Mouse (Mus musculus): Measurements from ENCODE around the gene Cldn22. TPM values are rescaled to one million over a fixed set of nuclear protein-coding genes. Genes with fewer than 3 reads are reported as not detected.

Cldn22 gene
- polyA plus RNA-seq, 1 experiment from 2014 or later = not detected

- no peak overlapping the region for H3K4me3 ChIP-seq (ENCODE audit: low read depth, low read length)
- no peak overlapping the region for H3K27ac ChIP-seq (replicated peaks; ENCODE audit: low read depth, low read length)
- peaks cover 85% of the 10 kb centered on the region for H3K36me3 ChIP-seq (ENCODE audit: control insufficient read depth, insufficient read depth, low read length)
- H3K27me3 ChIP-seq (replicated peaks; ENCODE audit: control insufficient read depth, insufficient read depth, low read length) = no peaks in the 10 kb centered on the region
- no peaks in the 10 kb centered on the region for H3K4me1 ChIP-seq (ENCODE audit: control insufficient read depth, insufficient read depth, low read length)
- H3K9me3 ChIP-seq (ENCODE audit: control insufficient read depth, low read length) = no peaks in the 10 kb centered on the region
- H3K9ac ChIP-seq (ENCODE audit: low read depth, low read length) = no peak overlapping the region
- peak; percentile 23 for DNase-seq (ENCODE audit: low spot score)
- 85% methylated on average over 7 of the region's 7 CpGs for WGBS
- H3K4me2 ChIP-seq (ENCODE audit: low read depth, low read length) = no peak overlapping the region
- no peak for ATAC-seq (ENCODE audit: low read depth)
These were observed 18.8 kb downstream of the Cldn22 start for GRCm38 (mm10) chr8:47843063-47843462.

- ATAC-seq (ENCODE audit: low read depth) (no peak), DNase-seq (ENCODE audit: low spot score) (no peak)
- 95% methylated on average over 10 of the region's 10 CpGs for WGBS
These were observed 19.4 kb downstream of the Cldn22 start for GRCm38 (mm10) chr8:47843651-47844050.

GRCm38 (mm10) chr8:47845956-47846355 lies 21.7 kb downstream of the Cldn22 start:
- no peak for ATAC-seq (ENCODE audit: low read depth)
- no peak for DNase-seq (ENCODE audit: low spot score)
- Histone ChIP-seq H3K9ac (ENCODE audit: low read depth, low read length) (no peak overlapping the region), H3K4me3 (ENCODE audit: low read depth, low read length) (no peak overlapping the region), H3K27me3 (replicated peaks; ENCODE audit: control insufficient read depth, insufficient read depth, low read length) (no peaks in the 10 kb centered on the region), H3K36me3 (ENCODE audit: control insufficient read depth, insufficient read depth, low read length) (peaks cover 88% of the 10 kb centered on the region), H3K9me3 (ENCODE audit: control insufficient read depth, low read length) (no peaks in the 10 kb centered on the region), H3K4me2 (ENCODE audit: low read depth, low read length) (no peak overlapping the region), H3K27ac (replicated peaks; ENCODE audit: low read depth, low read length) (no peak overlapping the region), H3K4me1 (ENCODE audit: control insufficient read depth, insufficient read depth, low read length) (no peaks in the 10 kb centered on the region)
- WGBS = 85% methylated on average over 13 of the region's 13 CpGs

More at GRCm38 (mm10) chr8:47843651-47844050, 19.4 kb downstream of the Cldn22 start:
- H3K27me3 ChIP-seq (replicated peaks; ENCODE audit: control insufficient read depth, insufficient read depth, low read length) = no peaks in the 10 kb centered on the region
- H3K36me3 ChIP-seq (ENCODE audit: control insufficient read depth, insufficient read depth, low read length) = peaks cover 85% of the 10 kb centered on the region
- H3K4me2 ChIP-seq (ENCODE audit: low read depth, low read length) = no peak overlapping the region
- H3K9ac ChIP-seq (ENCODE audit: low read depth, low read length) = no peak overlapping the region
- H3K9me3 ChIP-seq (ENCODE audit: control insufficient read depth, low read length) = no peaks in the 10 kb centered on the region
- H3K4me1 ChIP-seq (ENCODE audit: control insufficient read depth, insufficient read depth, low read length) = no peaks in the 10 kb centered on the region
- H3K4me3 ChIP-seq (ENCODE audit: low read depth, low read length) = no peak overlapping the region
- H3K27ac ChIP-seq (replicated peaks; ENCODE audit: low read depth, low read length) = no peak overlapping the region

GRCm38 (mm10) chr8:47847161-47847560 lies 22.9 kb downstream of the Cldn22 start:
- ATAC-seq (ENCODE audit: low read depth) (no peak), DNase-seq (ENCODE audit: low spot score) (no peak)
- Histone ChIP-seq H3K9me3 (ENCODE audit: control insufficient read depth, low read length) (no peaks in the 10 kb centered on the region), H3K4me1 (ENCODE audit: control insufficient read depth, insufficient read depth, low read length) (peaks cover 10% of the 10 kb centered on the region), H3K27ac (replicated peaks; ENCODE audit: low read depth, low read length) (no peak overlapping the region), H3K36me3 (ENCODE audit: control insufficient read depth, insufficient read depth, low read length) (peaks cover 81% of the 10 kb centered on the region), H3K4me3 (ENCODE audit: low read depth, low read length) (no peak overlapping the region), H3K27me3 (replicated peaks; ENCODE audit: control insufficient read depth, insufficient read depth, low read length) (no peaks in the 10 kb centered on the region), H3K4me2 (ENCODE audit: low read depth, low read length) (no peak overlapping the region), H3K9ac (ENCODE audit: low read depth, low read length) (no peak overlapping the region)
- WGBS = 94% methylated on average over 14 of the region's 14 CpGs

- no peak for ATAC-seq (ENCODE audit: low read depth)
- Histone ChIP-seq H3K9ac (ENCODE audit: low read depth, low read length) (no peak overlapping the region), H3K4me1 (ENCODE audit: control insufficient read depth, insufficient read depth, low read length) (peaks cover 17% of the 10 kb centered on the region), H3K9me3 (ENCODE audit: control insufficient read depth, low read length) (no peaks in the 10 kb centered on the region), H3K27me3 (replicated peaks; ENCODE audit: control insufficient read depth, insufficient read depth, low read length) (no peaks in the 10 kb centered on the region), H3K4me2 (ENCODE audit: low read depth, low read length) (no peak overlapping the region), H3K4me3 (ENCODE audit: low read depth, low read length) (no peak overlapping the region), H3K27ac (replicated peaks; ENCODE audit: low read depth, low read length) (no peak overlapping the region), H3K36me3 (ENCODE audit: control insufficient read depth, insufficient read depth, low read length) (peaks cover 74% of the 10 kb centered on the region)
- DNase-seq (ENCODE audit: low spot score) = no peak
- 96% methylated on average over 6 of the region's 6 CpGs for WGBS
These were observed 23.6 kb downstream of the Cldn22 start for GRCm38 (mm10) chr8:47847931-47848330.

GRCm38 (mm10) chr8:47849842-47850241 lies 25.6 kb downstream of the Cldn22 start:
- H3K36me3 ChIP-seq (ENCODE audit: control insufficient read depth, insufficient read depth, low read length) = peaks cover 65% of the 10 kb centered on the region
- DNase-seq (ENCODE audit: low spot score) = no peak
- H3K4me3 ChIP-seq (ENCODE audit: low read depth, low read length) = no peak overlapping the region
- 79% methylated on average over 8 of the region's 8 CpGs for WGBS
- H3K27me3 ChIP-seq (replicated peaks; ENCODE audit: control insufficient read depth, insufficient read depth, low read length) = no peaks in the 10 kb centered on the region
- no peak for ATAC-seq (ENCODE audit: low read depth)
- H3K9me3 ChIP-seq (ENCODE audit: control insufficient read depth, low read length) = no peaks in the 10 kb centered on the region
- H3K4me1 ChIP-seq (ENCODE audit: control insufficient read depth, insufficient read depth, low read length) = peaks cover 21% of the 10 kb centered on the region
- no peak overlapping the region for H3K9ac ChIP-seq (ENCODE audit: low read depth, low read length)
- no peak overlapping the region for H3K27ac ChIP-seq (replicated peaks; ENCODE audit: low read depth, low read length)
- H3K4me2 ChIP-seq (ENCODE audit: low read depth, low read length) = no peak overlapping the region

- Histone ChIP-seq H3K27ac (replicated peaks; ENCODE audit: low read depth, low read length) (peak overlapping the region; percentile 86), H3K4me3 (ENCODE audit: low read depth, low read length) (peak overlapping the region; percentile 15), H3K36me3 (ENCODE audit: control insufficient read depth, insufficient read depth, low read length) (peaks cover 66% of the 10 kb centered on the region), H3K9ac (ENCODE audit: low read depth, low read length) (peak overlapping the region; percentile 42), H3K27me3 (replicated peaks; ENCODE audit: control insufficient read depth, insufficient read depth, low read length) (no peaks in the 10 kb centered on the region), H3K9me3 (ENCODE audit: control insufficient read depth, low read length) (no peaks in the 10 kb centered on the region), H3K4me2 (ENCODE audit: low read depth, low read length) (peak overlapping the region; percentile 49), H3K4me1 (ENCODE audit: control insufficient read depth, insufficient read depth, low read length) (peaks cover 21% of the 10 kb centered on the region)
- 43% methylated on average over 12 of the region's 12 CpGs for WGBS
- peak; percentile 77 for ATAC-seq (ENCODE audit: low read depth)
- peak; percentile 83 for DNase-seq (ENCODE audit: low spot score)
These were observed 27.7 kb downstream of the Cldn22 start for GRCm38 (mm10) chr8:47851824-47852502.

GRCm38 (mm10) chr8:47852737-47853136 lies 28.5 kb downstream of the Cldn22 start:
- Histone ChIP-seq H3K27ac (replicated peaks; ENCODE audit: low read depth, low read length) (peak overlapping the region; percentile 86), H3K36me3 (ENCODE audit: control insufficient read depth, insufficient read depth, low read length) (peaks cover 67% of the 10 kb centered on the region), H3K9ac (ENCODE audit: low read depth, low read length) (0 out of 2 replicates have a peak overlapping the region, but pooled peaks have one; percentile 42), H3K4me1 (ENCODE audit: control insufficient read depth, insufficient read depth, low read length) (peaks cover 21% of the 10 kb centered on the region), H3K4me3 (ENCODE audit: low read depth, low read length) (no peak overlapping the region), H3K27me3 (replicated peaks; ENCODE audit: control insufficient read depth, insufficient read depth, low read length) (no peaks in the 10 kb centered on the region), H3K4me2 (ENCODE audit: low read depth, low read length) (peak overlapping the region; percentile 49), H3K9me3 (ENCODE audit: control insufficient read depth, low read length) (no peaks in the 10 kb centered on the region)
- WGBS = 73% methylated on average over 5 of the region's 5 CpGs
- DNase-seq (ENCODE audit: low spot score) (no peak), ATAC-seq (ENCODE audit: low read depth) (no peak)

GRCm38 (mm10) chr8:47853356-47853755 lies 29.1 kb downstream of the Cldn22 start:
- Histone ChIP-seq H3K27me3 (replicated peaks; ENCODE audit: control insufficient read depth, insufficient read depth, low read length) (no peaks in the 10 kb centered on the region), H3K4me3 (ENCODE audit: low read depth, low read length) (no peak overlapping the region), H3K9me3 (ENCODE audit: control insufficient read depth, low read length) (no peaks in the 10 kb centered on the region), H3K27ac (replicated peaks; ENCODE audit: low read depth, low read length) (no peak overlapping the region), H3K4me2 (ENCODE audit: low read depth, low read length) (no peak overlapping the region), H3K9ac (ENCODE audit: low read depth, low read length) (no peak overlapping the region), H3K4me1 (ENCODE audit: control insufficient read depth, insufficient read depth, low read length) (peaks cover 21% of the 10 kb centered on the region), H3K36me3 (ENCODE audit: control insufficient read depth, insufficient read depth, low read length) (peaks cover 67% of the 10 kb centered on the region)
- DNase-seq (ENCODE audit: low spot score) (no peak), ATAC-seq (ENCODE audit: low read depth) (no peak)
- 65% methylated on average over 5 of the region's 5 CpGs for WGBS

Data from embryonic facial prominence, embryonic 14.5 days (tissue).